Mouse (Mus musculus): ENCODE results near the gene Parm1. TPM values are rescaled to one million over a fixed set of nuclear protein-coding genes. Genes with fewer than 3 reads are reported as not detected.

Gene Parm1
- total RNA-seq, 4 experiments from 2014 or later, result 41.6 to 61.3 (median 51.5) TPM

DNA sequence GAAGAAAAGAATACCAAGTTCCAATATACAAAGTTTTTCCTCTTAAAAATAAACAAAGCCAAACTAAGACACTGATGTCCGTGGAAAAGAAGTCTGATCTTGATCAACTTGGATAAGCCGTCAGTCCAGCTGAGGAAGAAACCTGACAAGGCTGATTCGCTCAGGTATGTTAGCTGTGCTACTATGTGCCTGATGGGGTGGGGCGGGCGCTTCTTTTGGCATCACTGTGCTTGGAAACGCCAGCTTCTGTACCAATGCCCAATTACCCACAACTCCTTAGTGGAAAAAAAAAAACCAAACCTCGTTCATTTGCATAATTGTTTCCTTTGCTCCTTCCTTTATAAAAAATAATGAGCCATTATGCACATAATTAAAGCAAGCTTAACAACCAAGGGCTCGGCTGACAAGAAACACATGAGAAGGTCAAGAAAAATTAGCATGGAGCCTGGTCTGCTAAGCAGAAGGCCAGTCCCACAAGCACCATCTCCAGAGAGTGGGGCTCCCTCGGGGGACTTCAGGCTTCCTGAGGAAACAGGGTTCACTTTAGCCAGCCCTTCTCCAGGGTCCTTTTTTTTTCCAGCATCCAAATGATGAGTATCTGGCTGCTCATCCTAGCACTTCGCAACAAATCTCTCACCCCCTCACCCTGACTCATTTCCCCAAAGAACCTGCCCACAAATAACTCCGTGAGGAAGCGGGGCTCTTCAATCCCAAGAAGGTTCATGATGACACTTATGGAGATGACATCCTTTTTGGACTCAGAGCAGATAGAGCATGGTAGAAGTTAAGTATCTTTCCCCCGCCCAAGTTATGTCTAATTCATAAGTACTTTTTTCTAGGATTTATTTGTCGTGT, 135.9 kb downstream of the Parm1 start:
- DNase-seq (ENCODE audit: low spot score in 2 of 2), result no peak

DNA sequence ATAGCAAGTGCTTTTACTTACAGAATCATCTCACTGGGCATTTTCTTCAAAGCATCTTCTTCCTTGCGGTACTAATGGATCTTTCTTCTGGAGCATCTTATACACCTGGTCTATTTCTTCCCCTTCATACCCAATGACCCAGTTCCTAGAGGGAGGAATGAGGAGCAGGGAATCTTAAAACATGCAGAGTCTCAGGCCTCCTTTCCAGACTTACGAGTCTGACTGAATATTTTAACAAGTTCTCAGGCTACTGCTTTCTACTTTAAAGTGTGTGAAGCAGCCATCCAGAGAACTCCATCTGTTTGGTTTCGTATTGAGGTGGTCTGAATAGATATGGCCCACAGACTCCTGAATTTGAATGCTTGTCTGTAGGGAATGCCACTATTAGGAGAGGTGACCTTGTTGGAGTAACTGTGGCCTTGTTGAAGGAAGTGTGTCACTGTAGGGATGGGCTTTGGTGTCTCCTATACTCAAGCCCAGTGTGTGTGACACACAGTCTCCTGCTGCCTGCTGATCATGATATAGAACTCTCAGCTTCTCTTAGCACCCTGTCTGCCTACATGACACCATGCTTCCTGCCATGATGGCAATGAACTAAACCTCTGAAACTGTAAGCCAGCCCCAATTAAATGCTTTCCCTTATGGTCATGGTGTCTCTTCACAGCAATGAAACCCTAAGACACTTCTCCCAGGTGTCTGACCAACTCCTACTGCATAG, 137.1 kb downstream of the Parm1 start:
- DNase-seq (ENCODE audit: low spot score in 2 of 2), result no peak

DNA sequence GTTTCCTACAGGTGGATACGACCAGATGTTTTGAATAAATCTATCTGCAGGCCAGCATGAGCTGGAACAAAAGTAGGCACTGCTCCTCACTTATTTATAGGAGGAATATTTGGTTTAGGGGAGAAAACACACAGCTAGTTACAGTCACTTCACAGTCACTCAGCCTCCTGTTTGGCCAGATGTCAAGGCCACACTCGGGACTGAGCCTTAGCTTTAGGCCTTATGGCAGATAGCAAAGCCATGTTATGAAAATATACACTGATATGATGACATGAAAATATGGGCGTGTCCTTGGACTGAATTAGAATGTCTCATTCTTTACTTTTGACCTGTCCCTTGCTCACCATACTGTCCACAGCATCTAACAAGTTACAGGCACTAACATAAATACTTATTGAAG, 137.8 kb downstream of the Parm1 start:
- DNase-seq (ENCODE audit: low spot score in 2 of 2), result no peak

DNA sequence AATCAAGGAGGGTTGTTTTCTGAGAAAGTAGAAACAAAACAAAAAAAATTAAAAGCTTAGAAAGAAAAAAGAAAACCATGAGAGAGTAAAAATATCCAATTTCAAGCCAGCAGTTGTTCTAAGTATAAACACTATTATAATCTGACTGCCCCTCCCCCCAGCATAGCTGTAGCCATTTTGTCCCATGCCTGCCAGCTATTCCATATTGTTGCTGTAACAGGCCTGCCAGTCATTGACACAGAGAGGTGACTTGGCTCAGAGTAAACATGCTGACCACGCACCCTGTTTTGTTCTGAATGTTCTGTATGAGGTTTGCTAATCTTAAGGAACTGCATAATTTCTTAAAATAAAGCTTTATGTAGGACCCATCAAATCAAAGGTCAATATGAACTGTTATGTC, 145.3 kb downstream of the Parm1 start:
- DNase-seq (ENCODE audit: low spot score in 2 of 2), result no peak

DNA sequence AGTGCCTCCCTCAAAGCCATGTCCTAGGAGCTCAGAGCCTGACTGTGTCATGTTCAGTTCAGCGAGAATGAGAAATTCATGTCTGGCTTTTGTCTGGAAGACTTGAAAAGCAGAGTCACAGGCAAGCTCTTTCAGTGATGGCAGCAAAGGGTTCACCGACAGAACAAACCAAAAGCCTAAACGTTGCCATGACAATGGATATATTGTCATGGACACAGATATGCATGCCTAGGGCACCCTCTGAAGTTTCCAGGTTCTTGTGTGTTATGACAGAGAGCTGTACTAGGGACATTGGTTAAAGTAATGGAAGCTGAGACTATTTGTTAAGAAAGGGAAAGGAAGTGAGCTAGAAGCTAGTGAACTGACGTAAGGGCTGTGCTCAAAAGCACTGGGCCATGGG, 149.7 kb downstream of the Parm1 start:
- no peak for DNase-seq (ENCODE audit: low spot score in 2 of 2)

DNA sequence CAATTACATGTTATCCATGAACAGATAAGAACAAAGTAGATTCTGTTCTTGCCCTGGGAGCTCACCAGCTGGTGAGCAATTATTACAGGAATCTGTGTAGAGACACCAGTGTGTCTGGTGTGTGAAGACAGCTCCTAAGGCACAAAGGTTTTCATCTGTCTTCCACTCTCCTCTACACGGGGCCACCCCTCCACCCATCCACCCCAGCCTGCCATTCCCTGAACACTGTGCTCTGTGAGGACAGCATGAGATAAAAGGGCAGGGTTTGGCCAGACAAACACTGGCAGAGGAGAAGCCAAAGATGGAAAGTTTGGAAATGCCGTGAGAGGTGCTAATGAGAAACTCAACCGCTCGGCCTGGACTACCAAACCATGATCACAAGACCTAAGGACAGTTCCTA, 151.8 kb downstream of the Parm1 start:
- DNase-seq (ENCODE audit: low spot score in 2 of 2), result no peak

Other genes with a start within 250 kb of the Parm1 start
- gene Btc, start 114.6 kb upstream of the Parm1 start, total RNA-seq (2022), result under 1 TPM; 0.40 to 0.98 (median 0.58) TPM